Mouse (Mus musculus) brain, embryonic 14.5 days (tissue): ENCODE results near the gene Paip2b. TPM values are rescaled to one million over a fixed set of nuclear protein-coding genes. Genes with fewer than 3 reads are reported as not detected.

Source experiments
- DNase-seq: peaks from one replicate; pipeline ENCODE4 v3.0.0-alpha.2; 2011; ENCODE audit warnings: low read depth
- CTCF ChIP-seq: fragments of 200-500 bp; IDR thresholded peaks from 2 replicates; pipeline ENCODE4 v1.5.1; 2012; ENCODE audit warnings: inconsistent platforms, mild to moderate bottlenecking, moderate library complexity, borderline replicate concordance; ENCODE audit not compliant: insufficient read depth, insufficient read length; ENCODE audit errors: extremely low read depth
- POLR2A ChIP-seq: fragments of 200-500 bp; IDR thresholded peaks from 2 replicates; pipeline ENCODE4 v1.6.1; 2012; ENCODE audit warnings: mild to moderate bottlenecking, inconsistent platforms, borderline replicate concordance; ENCODE audit not compliant: poor library complexity, insufficient read depth, insufficient read length, severe bottlenecking; ENCODE audit errors: extremely low read depth
- polyA plus RNA-seq: library from polyadenylated mRNA; depleted of rRNA; stranded (reverse); fragments of >200 nt; gene quantifications from 2 replicates; pipeline ENCODE4 v1.2.3, GENCODE M21; 2012

The Paip2b gene
- polyA plus RNA-seq, 1 experiment = 49.4 TPM

DNA sequence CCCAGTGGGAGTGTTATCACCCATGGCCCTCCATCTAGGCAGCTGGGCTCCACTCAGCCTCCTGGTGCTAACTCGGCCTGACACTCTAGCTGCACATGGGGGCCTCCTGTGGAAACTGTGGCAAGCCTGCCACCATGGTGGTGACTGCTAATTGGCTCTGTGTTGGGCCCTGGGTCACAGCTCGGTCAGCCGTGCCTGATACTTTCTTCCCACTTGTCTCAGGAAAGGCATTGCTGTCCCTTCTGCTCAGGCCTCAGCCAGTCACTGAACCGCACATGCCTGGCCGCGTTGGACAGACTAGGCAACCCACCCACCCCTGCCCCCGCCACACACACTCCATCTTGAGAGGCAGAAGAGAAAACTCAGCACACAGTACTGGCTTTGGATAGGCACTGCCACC, 43.0 kb downstream of the Paip2b start:
- no peak for DNase-seq

DNA sequence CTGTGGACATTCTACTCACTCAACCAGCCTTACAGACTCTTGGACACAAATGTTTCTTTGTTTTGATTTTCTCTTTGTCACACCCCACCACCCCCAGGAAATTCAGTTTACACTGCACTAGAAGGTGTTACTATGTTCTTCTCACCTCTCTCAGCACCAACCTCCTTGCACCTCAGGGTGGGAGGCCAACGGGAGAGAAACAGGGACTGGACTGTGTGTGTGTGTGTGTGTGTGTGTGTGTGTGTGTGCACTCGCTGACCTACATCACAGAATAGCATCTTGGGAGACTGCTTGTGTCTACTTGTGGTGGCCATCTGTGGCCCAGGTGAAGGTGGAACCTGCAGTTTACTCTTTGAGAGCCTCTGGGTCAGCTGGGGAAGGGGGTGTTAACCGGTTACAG, 45.1 kb downstream of the Paip2b start:
- DNase-seq = no peak
- no peak for TF ChIP-seq POLR2A
- no peak for TF ChIP-seq CTCF

More for the DNA sequence above, 43.0 kb downstream of the Paip2b start:
- TF ChIP-seq CTCF = no peak

DNA sequence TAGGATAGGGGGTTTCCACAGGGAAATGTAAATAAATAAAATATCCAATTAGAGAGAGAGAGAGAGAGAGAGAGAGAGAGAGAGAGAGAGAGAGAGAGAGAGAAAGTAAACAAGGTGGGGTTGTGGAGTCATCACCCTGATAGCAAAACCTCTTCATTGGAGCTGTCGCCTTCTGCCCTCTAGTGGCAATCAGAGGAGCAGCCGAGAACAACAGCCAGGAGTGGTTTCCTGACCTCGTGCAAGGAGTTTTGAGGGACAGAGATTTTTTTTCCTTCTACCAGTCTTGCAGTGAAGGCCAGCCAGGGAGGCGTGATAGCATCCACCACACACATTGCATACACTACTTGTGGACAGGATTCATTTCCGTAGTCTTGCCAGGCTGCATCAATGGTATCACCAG, 52.5 kb downstream of the Paip2b start:
- DNase-seq = peak; percentile 61
- TF ChIP-seq CTCF (peak; percentile 81), POLR2A (no peak)

DNA sequence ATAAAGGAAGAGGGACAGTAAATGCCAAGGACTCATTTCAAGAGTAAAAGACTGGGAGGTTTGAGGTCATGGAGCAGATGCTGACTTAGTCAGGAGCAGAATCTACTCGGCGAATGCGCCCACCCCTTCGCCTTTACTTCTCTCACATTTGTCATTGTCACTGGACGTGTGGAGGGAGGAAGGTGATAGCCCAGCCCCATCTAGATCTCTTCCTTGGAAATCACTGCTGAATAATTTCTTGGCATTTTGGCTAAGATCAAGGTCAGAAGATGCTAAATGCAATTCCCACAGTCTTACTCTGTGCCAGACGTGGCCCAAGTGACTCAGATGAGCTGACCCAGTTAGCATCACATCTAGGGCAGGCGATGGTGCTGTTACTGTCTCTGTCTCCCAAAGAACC, 53.2 kb downstream of the Paip2b start:
- DNase-seq = no peak

DNA sequence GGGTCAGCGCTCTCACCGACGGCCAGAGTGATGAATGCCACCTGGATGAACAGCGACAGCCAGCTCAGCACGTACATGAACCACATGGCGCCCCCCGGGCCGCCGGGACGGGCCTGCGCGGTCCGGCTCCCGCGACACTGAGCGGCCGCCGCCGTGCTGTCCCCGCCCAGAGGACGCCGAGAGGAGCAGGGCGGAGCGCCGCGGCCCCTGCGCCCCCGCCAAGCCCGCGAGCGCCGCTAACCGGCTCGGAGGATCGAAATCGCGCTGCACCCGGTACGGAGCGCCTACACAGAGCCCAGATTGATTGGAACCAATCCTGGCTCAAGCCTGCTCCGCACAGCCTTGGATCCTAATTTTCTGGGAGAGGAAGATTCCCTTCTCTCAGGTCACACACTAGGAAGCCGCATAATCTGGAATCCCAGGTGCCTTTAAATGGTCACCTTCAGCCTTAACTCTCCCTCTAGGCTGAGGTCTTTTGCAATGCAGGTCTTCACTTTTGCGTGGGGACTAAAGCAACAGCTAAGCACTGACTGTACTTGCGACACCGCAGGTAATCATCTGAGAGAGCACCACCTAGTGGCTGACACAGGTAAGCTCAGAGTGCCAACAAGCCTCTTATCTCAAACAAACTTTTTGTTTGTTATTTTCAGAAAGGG, 55.8 kb downstream of the Paip2b start, which contains the start of gene Tex261:
Gene Tex261 (minus strand): TSS at position 176 of the 656 bp plus-strand sequence.
- TF ChIP-seq POLR2A = peak; percentile 97
- TF ChIP-seq CTCF = peak; percentile 82

More for the DNA sequence above, 53.2 kb downstream of the Paip2b start:
- TF ChIP-seq CTCF (no peak), POLR2A (no peak)

DNA sequence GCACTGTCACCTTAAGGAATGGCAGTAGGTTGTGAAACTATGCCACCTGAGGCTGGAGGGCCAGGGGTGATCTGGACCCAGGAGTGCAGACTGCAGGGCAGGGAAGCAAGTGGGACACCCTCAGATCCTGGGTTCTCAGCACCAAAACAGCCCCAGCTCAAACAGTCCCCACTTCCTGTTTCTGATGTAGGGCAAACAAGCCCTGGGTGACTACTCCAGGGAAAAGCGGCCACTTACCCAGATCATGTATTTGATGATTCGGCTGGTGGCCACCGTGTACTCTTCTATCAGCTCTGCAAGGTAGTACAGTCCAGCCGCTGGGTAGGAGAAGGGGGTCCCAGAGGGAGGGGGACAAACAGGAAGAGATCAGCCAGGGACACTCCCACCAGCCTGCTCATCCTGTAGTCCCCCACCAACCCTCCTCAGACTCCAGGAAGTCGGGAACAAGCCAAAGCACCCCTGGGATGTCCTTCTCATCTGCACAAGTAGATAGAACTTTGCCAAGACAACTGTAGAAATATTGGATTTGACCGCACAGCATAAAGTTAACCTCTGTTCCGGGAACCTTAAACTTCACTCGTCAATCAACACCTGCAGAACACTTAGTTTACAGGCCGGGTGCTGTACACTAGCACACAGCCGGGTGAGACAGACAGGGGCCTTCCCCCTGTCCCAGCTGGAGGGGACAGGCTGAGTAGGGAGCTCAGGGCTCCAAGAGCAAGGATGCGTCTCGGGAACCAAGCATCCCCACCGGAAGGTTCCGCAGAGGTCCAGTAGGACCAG, 56.6 kb downstream of the Paip2b start:
- peak; percentile 46 for DNase-seq
- TF ChIP-seq POLR2A (no peak), CTCF (no peak)

More for the DNA sequence above, 55.8 kb downstream of the Paip2b start, which contains the start of gene Tex261:
- peak; percentile 96 for DNase-seq

DNA sequence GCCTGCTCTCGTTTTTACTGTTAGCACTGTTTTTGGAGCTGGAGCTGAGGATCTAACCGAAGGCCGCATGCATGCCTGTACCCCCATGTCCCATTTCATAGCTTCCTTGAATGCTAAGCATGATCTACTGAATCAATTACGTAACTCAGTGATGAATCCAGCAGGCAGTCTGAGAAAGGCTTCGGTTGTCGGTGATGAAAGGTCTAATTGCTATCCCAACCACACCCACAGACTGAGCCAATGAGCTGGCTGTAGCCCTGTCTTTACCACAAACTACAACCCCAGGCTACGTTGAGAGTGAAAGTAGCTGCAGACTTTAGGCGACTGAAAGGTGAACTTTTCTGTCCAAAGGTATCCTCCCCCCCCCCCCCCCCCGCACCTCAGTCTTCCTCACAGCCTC, 57.4 kb downstream of the Paip2b start:
- TF ChIP-seq POLR2A = no peak
- TF ChIP-seq CTCF = no peak
- DNase-seq = no peak

DNA sequence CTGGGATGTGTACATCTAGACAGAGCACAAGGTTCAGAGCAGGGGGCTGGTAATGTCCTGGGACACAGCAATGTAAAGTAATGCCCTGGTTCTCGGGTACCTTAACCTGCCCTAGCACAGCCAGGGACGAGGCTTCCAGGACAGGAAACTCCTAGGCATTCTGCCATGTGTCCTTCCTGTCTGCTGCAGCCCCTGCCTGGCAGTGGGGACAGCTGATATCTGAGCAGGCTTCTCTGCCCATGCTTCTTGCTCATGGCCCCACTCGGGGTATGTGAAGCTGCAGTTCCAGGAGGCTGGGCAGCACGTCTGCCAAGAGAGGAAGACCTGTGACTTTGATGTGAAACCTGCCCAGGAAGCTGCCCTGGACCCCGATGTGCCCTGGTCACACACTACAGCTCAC, 63.1 kb downstream of the Paip2b start:
- TF ChIP-seq POLR2A (no peak), CTCF (no peak)
- DNase-seq = no peak

DNA sequence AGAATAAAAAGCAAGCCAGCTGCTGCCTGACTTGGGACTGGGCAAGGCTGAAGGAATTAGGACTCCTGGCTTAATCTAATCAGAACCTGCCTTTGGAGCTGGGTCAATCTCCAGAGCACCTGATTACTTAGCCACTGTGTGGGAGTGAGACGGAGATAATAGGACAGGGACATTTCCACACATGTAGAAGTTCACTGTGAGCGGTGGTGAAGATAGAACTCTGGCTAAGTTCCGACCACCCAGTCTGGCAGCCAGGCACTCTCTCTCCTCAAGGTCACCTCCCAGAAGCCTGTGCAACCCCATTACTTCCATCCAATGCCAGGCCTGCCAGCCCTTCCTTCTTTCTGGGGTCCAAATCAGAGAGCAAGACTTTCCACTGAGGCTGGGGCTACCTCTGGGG, 64.6 kb downstream of the Paip2b start:
- no peak for DNase-seq
- no peak for TF ChIP-seq CTCF
- no peak for TF ChIP-seq POLR2A

DNA sequence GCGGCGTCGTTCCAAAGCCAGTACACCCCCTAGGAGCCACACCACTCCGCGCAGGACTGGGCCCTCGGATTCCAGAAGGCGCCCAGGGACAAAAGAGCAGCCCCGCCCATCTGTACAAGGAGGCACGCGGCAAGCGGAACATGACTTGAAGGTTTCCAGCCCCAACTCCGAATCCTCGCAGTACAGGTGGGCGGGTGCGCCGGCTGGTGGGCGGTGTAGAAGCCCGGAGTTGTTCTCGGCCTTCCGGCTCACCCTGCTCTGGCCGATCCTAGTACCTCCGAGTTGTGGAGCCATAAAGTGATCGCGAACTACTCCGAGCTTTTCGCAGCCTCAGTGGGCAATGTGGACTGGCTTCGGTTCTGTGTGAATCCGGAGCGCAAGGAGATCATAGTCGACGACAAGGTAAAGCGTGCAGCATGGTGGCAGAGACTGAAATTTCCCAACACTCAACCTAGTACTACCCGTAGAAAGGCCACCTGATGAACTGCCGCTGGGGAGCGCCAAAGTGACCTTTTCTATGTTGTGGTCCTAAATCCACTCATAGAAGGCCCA, 68.6 kb downstream of the Paip2b start:
- DNase-seq = peak; percentile 28
- no peak for TF ChIP-seq POLR2A
- no peak for TF ChIP-seq CTCF

DNA sequence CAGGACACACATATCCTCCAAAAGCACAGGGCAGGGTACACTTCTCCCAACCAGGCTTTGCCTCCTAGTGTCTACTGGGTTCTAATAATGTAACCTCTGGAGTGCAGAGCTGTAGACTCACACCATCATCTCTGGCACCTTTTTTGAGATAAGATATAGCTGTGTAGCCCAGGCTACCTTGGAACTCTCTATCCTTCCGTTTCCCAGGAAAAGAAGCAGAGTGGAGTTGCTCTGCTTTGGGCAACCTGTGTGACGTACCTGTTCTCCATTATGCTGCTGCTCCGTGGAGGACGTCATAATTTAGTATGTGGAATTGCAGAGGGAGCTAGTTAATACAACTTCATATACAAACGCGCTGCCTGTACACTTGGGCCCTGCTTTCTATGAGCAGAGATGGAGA, 69.2 kb downstream of the Paip2b start, which contains the start of gene Ankrd53:
Gene Ankrd53 (plus strand): TSS at position 301 of the 400 bp plus-strand sequence.
- no peak for DNase-seq
- no peak for TF ChIP-seq CTCF
- no peak for TF ChIP-seq POLR2A
